Mouse (Mus musculus): ENCODE data around the gene Gm5868.
"Not testable (repeated sequence)": the region's sequence is repeated elsewhere in the genome, so short reads cannot be mapped to it uniquely, and the experiment has no call there.

DNA sequence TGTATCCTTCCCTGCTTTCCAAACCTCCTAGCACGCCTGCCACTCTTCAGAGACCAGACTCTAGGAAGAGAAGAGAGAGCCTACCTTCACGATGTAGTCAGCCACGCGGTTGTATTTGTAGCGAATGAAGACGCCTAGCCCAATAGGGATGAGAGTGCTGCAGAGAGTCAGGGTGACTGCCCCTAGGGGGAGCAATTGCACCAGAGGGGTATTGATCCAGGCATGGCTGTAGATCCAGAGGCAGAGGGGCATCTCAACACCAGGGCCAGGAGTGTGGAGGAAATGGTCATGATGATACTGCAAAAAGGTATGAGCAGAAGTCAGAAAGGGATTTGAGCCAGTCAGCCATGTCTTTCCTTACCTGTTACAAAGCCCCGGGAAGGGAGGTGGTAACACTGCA is 1.2 kb downstream of the Gm5868 start:
- TF ChIP-seq CTCF (IDR thresholded peaks at IDR 0.05), result peak; percentile 37
- TF ChIP-seq POLR2A, EP300 (IDR thresholded peaks at IDR 0.05; ENCODE audit: insufficient read depth, low read depth, low read length): not testable (repeated sequence)
